Mouse (Mus musculus) lung, postnatal 0 days (tissue): ENCODE results near the gene Serinc5. TPM values are rescaled to one million over a fixed set of nuclear protein-coding genes. Genes with fewer than 3 reads are reported as not detected.

Experiments used
- ATAC-seq: fragments of 200-750 bp; cut with Nextera tagmentation; 2 replicates; pipeline ENCODE4 v1.8.0; 2017; ENCODE audit warnings: moderate library complexity
- DNase-seq: peaks from one replicate; pipeline ENCODE4 v3.0.0-alpha.2; 2016; ENCODE audit warnings: low spot score
- H3K27ac ChIP-seq: fragments of 300-500 bp; sonication (generic); 2 replicates; pipeline ENCODE4 v1.5.1; 2014; ENCODE audit warnings: antibody characterized with exemption, mild to moderate bottlenecking, low read length, mixed read lengths
- H3K27me3 ChIP-seq: fragments of 300-500 bp; sonication (generic); replicated peaks from 2 replicates; pipeline ENCODE4 v1.6.1; 2014; ENCODE audit warnings: low read length, mixed read lengths; ENCODE audit not compliant: insufficient read depth
- H3K36me3 ChIP-seq: fragments of 300-500 bp; sonication (generic); 2 replicates; pipeline ENCODE4 v1.6.1; 2014; ENCODE audit warnings: low read length, mixed read lengths; ENCODE audit not compliant: insufficient read depth
- H3K4me1 ChIP-seq: fragments of 300-500 bp; sonication (generic); 2 replicates; pipeline ENCODE4 v1.6.1; 2014; ENCODE audit warnings: antibody characterized with exemption, low read depth, low read length, mixed read lengths; ENCODE audit not compliant: insufficient read depth
- H3K4me2 ChIP-seq: fragments of 300-500 bp; sonication (generic); replicated peaks from 2 replicates; pipeline ENCODE4 v1.6.1; 2014; ENCODE audit warnings: low read depth, mild to moderate bottlenecking, low read length, moderate library complexity, mixed read lengths
- H3K4me3 ChIP-seq: fragments of 300-500 bp; sonication (generic); 2 replicates; pipeline ENCODE4 v1.5.1; 2014; ENCODE audit warnings: low read depth, low read length
- H3K9ac ChIP-seq: fragments of 300-500 bp; sonication (generic); replicated peaks from 2 replicates; pipeline ENCODE4 v1.6.1; 2014; ENCODE audit warnings: low read depth, mild to moderate bottlenecking
- H3K9me3 ChIP-seq: fragments of 300-500 bp; sonication (generic); 2 replicates; pipeline ENCODE4 v1.6.1; 2016; ENCODE audit warnings: low read length, mixed read lengths
- CTCF ChIP-seq: IDR thresholded peaks from 2 replicates; pipeline ENCODE4 v1.5.1; 2016; ENCODE audit warnings: antibody characterized with exemption, mild to moderate bottlenecking
- EP300 ChIP-seq: IDR thresholded peaks from 2 replicates; pipeline ENCODE4 v1.6.1; 2016; ENCODE audit warnings: antibody characterized with exemption, mild to moderate bottlenecking, control low read depth
- WGBS: fragments of 180-500 bp; shearing (Covaris S2); extraction: QIAGEN DNeasy Blood & Tissue Kit; methylation state at CpG from one replicate; pipeline ENCODE4 v1.1.7; 2014; 5-methylcytosine and 5-hydroxymethylcytosine counted together
- polyA plus RNA-seq: library from polyadenylated mRNA; unstranded; fragments of >200 nt; fragmentation: Nextera tagmentation; extraction: Ambion mirVana; gene quantifications from 2 replicates; pipeline ENCODE4 v1.2.1, GENCODE M21; 2015

Gene Serinc5
- polyA plus RNA-seq, 1 experiment from 2014 or later = 21.4 TPM

DNA sequence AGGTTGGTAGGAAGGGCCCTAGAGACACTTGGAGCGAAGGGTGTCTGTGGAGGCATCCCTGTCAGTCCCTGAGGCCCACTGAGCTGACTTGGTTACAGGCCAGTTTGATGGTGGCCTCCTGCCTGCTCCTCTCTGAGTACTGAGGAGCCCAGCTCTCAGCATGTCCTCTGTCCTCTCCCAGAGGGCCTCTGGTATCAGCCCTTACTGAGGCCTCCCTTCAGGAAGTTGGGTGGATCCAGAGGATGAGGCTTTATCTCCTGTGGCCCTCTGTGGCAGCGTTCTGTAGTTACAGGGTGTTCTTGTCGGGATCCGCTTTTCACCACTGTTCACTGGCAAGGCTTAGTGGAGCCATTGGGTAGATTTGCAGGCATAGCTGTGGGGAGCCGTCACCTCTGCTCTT lies 132.4 kb downstream of the Serinc5 start:
- TF ChIP-seq EP300 (no peak), CTCF (no peak)
- Histone ChIP-seq H3K36me3 (no peaks in the 10 kb centered on the region), H3K9ac (no peak overlapping the region), H3K4me1 (no peaks in the 10 kb centered on the region), H3K4me3 (no peak overlapping the region), H3K9me3 (no peaks in the 10 kb centered on the region), H3K27me3 (no peaks in the 10 kb centered on the region), H3K4me2 (no peak overlapping the region), H3K27ac (no peak overlapping the region)
- DNase-seq (no peak), ATAC-seq (no peak)
- 75% methylated on average over 5 of the region's 5 CpGs for WGBS

GRCm38 (mm10) chr13:92750976-92751518 lies 140.2 kb downstream of the Serinc5 start:
- Histone ChIP-seq H3K4me2 (peak overlapping the region; percentile 27; the same call in 1 of the 2 replicates), H3K27ac (no peak overlapping the region), H3K9ac (no peak overlapping the region), H3K36me3 (no peaks in the 10 kb centered on the region), H3K27me3 (no peaks in the 10 kb centered on the region), H3K9me3 (no peaks in the 10 kb centered on the region), H3K4me1 (no peaks in the 10 kb centered on the region), H3K4me3 (no peak overlapping the region)
- WGBS = 15% methylated on average over 7 of the region's 7 CpGs
- ATAC-seq (peak; percentile 56), DNase-seq (peak; percentile 86)
- TF ChIP-seq EP300 = no peak
- TF ChIP-seq CTCF = peak; percentile 90

- H3K4me2 ChIP-seq = no peak overlapping the region
- no peaks in the 10 kb centered on the region for H3K9me3 ChIP-seq
- H3K9ac ChIP-seq = no peak overlapping the region
- H3K27me3 ChIP-seq = no peaks in the 10 kb centered on the region
- H3K36me3 ChIP-seq = no peaks in the 10 kb centered on the region
- no peak overlapping the region for H3K4me3 ChIP-seq
- DNase-seq = peak; percentile 93
- WGBS = 61% methylated on average over 21 of the region's 21 CpGs
- no peak overlapping the region for H3K27ac ChIP-seq
- peak; percentile 77 for ATAC-seq
- H3K4me1 ChIP-seq = no peaks in the 10 kb centered on the region
- no peak for TF ChIP-seq EP300
- peak; percentile 85 for TF ChIP-seq CTCF
These were observed 141.1 kb downstream of the Serinc5 start for GRCm38 (mm10) chr13:92751726-92752565.

DNA sequence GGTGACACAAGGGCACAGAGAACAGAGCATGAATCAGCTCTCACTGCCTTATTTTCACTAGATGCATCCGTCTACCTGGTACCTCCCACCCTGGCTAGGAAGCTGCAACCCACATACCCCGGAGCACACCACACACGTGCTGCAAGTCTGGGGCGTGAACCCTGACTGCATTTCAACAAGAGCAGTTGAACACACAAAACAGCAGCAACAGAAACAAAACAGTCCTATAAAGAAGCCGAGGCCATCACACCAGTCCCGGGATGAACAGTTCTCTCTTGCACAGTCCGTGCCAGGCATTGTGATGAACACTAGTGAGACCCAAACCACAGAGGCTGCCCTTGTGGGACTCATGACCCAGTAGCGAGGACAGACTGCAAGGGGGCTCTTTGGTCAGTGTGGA lies 142.8 kb downstream of the Serinc5 start:
- no peak overlapping the region for H3K4me2 ChIP-seq
- no peaks in the 10 kb centered on the region for H3K27me3 ChIP-seq
- no peak overlapping the region for H3K9ac ChIP-seq
- TF ChIP-seq CTCF (no peak), EP300 (no peak)
- H3K27ac ChIP-seq = no peak overlapping the region
- ATAC-seq (no peak), DNase-seq (no peak)
- 87% methylated on average over 8 of the region's 8 CpGs for WGBS
- H3K4me1 ChIP-seq = no peaks in the 10 kb centered on the region
- no peaks in the 10 kb centered on the region for H3K36me3 ChIP-seq
- no peaks in the 10 kb centered on the region for H3K9me3 ChIP-seq
- H3K4me3 ChIP-seq = no peak overlapping the region

DNA sequence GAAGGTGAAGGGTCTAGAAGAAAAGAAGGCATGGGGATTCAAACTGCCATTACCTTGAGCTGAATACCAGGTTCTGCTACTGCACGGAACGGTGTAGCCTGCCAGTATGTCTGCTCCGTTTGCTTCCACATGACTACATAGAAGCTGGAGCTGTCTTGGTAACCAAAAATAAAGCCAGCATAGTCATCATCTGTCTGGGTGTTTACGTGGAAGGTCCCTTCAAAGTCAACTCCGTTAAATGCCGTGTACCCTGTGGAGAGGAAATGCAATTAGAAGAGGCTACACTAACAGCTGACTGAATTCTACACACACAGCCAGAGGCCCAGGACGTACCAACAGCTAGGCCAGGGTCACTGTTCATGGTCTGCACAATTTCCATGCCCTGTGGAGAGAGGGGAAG lies 144.1 kb downstream of the Serinc5 start:
- Histone ChIP-seq H3K27ac (no peak overlapping the region), H3K9me3 (no peaks in the 10 kb centered on the region), H3K36me3 (no peaks in the 10 kb centered on the region), H3K27me3 (no peaks in the 10 kb centered on the region), H3K4me3 (no peak overlapping the region), H3K9ac (no peak overlapping the region), H3K4me1 (no peaks in the 10 kb centered on the region), H3K4me2 (no peak overlapping the region)
- 70% methylated on average over 7 of the region's 7 CpGs for WGBS
- ATAC-seq (no peak), DNase-seq (no peak)
- no peak for TF ChIP-seq CTCF

DNA sequence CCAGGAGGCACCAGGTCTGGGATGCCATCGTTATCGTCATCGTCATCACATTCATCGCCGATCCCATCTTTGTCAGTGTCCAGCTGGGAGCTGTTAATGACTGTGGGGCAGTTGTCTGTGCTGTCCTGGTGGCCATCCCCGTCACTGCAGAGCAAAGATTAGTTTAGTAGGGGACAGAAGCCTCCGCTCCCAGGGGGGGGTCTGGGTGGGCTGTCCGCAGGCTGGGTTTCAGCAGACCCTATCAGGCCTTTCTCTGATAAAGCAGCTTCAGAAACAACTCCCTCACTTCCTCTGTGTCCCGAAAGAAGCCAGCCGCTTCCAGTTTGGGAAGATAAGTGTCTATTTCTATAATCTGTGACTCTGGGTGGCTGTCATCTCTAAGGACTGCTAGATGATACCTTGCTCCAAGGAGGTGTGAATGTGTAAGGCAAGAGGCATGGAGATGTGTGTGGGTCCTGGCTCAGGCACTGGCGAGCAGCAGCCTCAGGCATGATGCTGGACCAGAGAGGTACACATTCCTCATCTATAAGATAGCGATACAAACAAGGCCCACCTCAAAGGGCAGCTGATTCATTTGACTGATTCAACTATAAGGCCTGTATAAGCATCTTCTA lies 147.2 kb downstream of the Serinc5 start:
- no peaks in the 10 kb centered on the region for H3K9me3 ChIP-seq
- DNase-seq (no peak), ATAC-seq (no peak)
- no peaks in the 10 kb centered on the region for H3K27me3 ChIP-seq
- H3K4me2 ChIP-seq = no peak overlapping the region
- no peaks in the 10 kb centered on the region for H3K36me3 ChIP-seq
- no peak for TF ChIP-seq CTCF
- no peak for TF ChIP-seq EP300
- no peak overlapping the region for H3K9ac ChIP-seq
- WGBS = 59% methylated on average over 12 of the region's 12 CpGs
- H3K4me1 ChIP-seq = no peaks in the 10 kb centered on the region
- no peak overlapping the region for H3K4me3 ChIP-seq
- no peak overlapping the region for H3K27ac ChIP-seq
